Mouse (Mus musculus): ENCODE measurements around the gene Vmn2r96.
"Not testable (repeated sequence)": the region's sequence is repeated elsewhere in the genome, so short reads cannot be mapped to it uniquely, and the experiment has no call there.

Vmn2r96 gene

DNA sequence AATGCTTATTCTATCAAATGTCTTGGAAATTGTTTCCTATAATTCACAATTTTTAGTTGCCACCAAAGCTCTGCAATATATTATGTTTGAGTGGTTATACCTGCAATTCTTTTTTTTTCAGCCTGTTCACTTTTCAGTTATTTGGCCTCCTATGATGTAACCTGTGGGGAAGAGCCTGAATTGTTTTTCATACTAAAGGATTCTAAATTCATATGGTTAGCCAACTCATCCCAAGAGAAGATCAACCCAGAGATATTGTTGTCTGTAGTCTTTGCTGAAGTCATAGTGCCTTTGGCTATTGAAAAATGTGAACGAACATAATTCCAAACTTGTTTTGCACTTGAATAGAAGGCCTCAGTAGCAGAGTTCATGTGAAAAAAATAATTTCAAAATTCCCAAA is at the start of gene Vmn2r96:
Gene Vmn2r96 (plus strand): TSS at position 301 of the 400 bp plus-strand sequence.
- in situ Hi-C loops (cut with MboI, MseI), result not testable (repeated sequence)

GRCm38 (mm10) chr17:18523371-18523770 is 49.6 kb upstream of the Vmn2r96 start:
- in situ Hi-C loops (cut with MboI, MseI), result no loop called here

- in situ Hi-C loops (cut with MboI, MseI), result no loop called here
Measured at GRCm38 (mm10) chr17:18523991-18524390, 49.0 kb upstream of the Vmn2r96 start.

DNA sequence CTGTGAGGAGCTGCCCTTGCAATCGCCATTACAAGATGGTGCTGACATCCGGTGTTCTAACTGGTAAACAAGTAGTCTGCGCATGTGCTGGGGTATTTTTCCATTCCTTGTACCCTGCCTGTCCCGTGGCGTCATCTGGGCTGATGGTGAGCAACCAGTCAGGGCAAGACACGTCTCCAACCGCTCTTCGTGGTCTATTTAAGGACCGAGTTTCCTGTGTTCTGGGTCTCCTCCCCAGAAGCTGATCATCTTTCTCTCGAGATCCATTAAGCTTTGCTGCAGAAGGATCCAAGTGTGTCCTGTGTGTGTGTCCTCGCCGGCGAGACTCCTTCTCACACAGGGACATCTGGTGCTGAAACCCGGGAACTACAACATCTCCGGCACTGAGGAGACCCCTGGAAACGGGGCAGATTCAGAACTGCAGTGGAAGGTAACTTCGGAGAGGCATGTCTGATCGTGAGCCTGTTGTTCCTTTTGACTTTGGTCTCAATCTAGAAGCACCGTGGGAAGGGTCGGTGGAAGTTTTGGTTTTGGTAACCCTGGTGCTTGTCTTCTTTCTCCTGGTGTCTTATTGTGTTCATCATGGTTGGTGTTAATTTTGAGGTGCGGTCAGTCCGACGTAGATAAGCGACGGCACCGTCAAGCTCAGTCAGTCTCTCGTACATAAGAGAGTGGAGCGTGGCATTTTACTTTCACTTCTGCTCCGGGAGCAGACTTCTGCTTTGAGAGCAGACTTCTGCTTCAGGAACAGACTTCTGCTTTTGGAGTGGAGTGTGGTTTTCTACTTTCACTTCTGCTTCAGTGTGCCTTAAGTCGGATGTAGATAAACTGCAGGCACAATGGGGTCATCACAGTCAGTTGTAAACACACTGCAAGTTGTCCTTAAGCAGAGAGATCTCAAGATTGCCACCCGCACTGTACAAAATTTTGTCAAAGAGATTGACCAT is 14.5 kb upstream of the Vmn2r96 start:
- in situ Hi-C loops (cut with MboI, MseI), result loop anchor here (10.0 kb wide), 1 partner anchor 416 kb away; no protein-coding TSS in a partner anchor

- in situ Hi-C loops (cut with MboI, MseI), result not testable (repeated sequence)
Measured at GRCm38 (mm10) chr17:18566186-18566585, 6.8 kb upstream of the Vmn2r96 start.

GRCm38 (mm10) chr17:18615151-18615550 is 42.2 kb downstream of the Vmn2r96 start:
- in situ Hi-C loops (cut with MboI, MseI), result not testable (repeated sequence)

- in situ Hi-C loops (cut with MboI, MseI), result no loop called here
Measured at GRCm38 (mm10) chr17:18626532-18626931, 53.6 kb downstream of the Vmn2r96 start.
